Mouse (Mus musculus) myocyte (in vitro differentiated cells): ENCODE data around the gene Fndc11.

ENCODE experiments used
- CEBPB ChIP-seq: IDR thresholded peaks from 2 replicates; pipeline ENCODE4 v1.6.1; 2011; ENCODE audit warnings: mild to moderate bottlenecking, moderate library complexity; ENCODE audit not compliant: poor library complexity, insufficient read depth, severe bottlenecking
- E2F4 ChIP-seq: IDR thresholded peaks from one replicate; pipeline ENCODE4 v1.6.1; 2011; ENCODE audit warnings: mild to moderate bottlenecking, control low read depth, moderate library complexity; ENCODE audit not compliant: insufficient read depth
- MAX ChIP-seq: IDR thresholded peaks from one replicate; pipeline ENCODE4 v1.6.1; 2011; ENCODE audit warnings: low read depth, mild to moderate bottlenecking, control low read depth
- MYOD1 ChIP-seq, 3 experiments: IDR thresholded peaks; one replicate each; pipeline ENCODE4 v1.6.1; 2011; ENCODE audit warnings: control low read depth in 2 of 3, low read depth in 2 of 3, mild to moderate bottlenecking in 2 of 3, moderate library complexity in 1 of 3; ENCODE audit not compliant: insufficient read length in 2 of 3, control insufficient read depth in 1 of 3
- MYOG ChIP-seq, 3 experiments: IDR thresholded peaks; one replicate each; pipeline ENCODE4 v1.6.1; 2011; ENCODE audit warnings: control low read depth in 2 of 3, low read depth in 2 of 3, mild to moderate bottlenecking in 2 of 3; ENCODE audit not compliant: insufficient read length in 2 of 3, control insufficient read depth in 1 of 3, insufficient read depth in 1 of 3
- POLR2A ChIP-seq: IDR thresholded peaks from one replicate; pipeline ENCODE4 v1.6.1; 2011; ENCODE audit warnings: low read depth, mild to moderate bottlenecking, control low read depth, moderate library complexity; ENCODE audit not compliant: insufficient read length
- POLR2AphosphoS2 ChIP-seq: IDR thresholded peaks from one replicate; pipeline ENCODE4 v1.6.1; 2011; ENCODE audit warnings: low read depth, control low read depth; ENCODE audit not compliant: insufficient read length
- REST ChIP-seq: IDR thresholded peaks from one replicate; pipeline ENCODE4 v1.6.1; 2011; ENCODE audit warnings: mild to moderate bottlenecking, control low read depth, moderate library complexity; ENCODE audit not compliant: insufficient read depth, insufficient read length
- SRF ChIP-seq: IDR thresholded peaks from one replicate; pipeline ENCODE4 v1.6.1; 2011; ENCODE audit warnings: low read depth; ENCODE audit not compliant: control insufficient read depth, insufficient read length
- TCF12 ChIP-seq: IDR thresholded peaks from one replicate; pipeline ENCODE4 v1.6.1; 2011; ENCODE audit warnings: mild to moderate bottlenecking, control low read depth; ENCODE audit not compliant: poor library complexity, insufficient read depth, severe bottlenecking
- USF1 ChIP-seq: IDR thresholded peaks from one replicate; pipeline ENCODE4 v1.6.1; 2011; ENCODE audit warnings: low read depth, mild to moderate bottlenecking, control low read depth, moderate library complexity

DNA sequence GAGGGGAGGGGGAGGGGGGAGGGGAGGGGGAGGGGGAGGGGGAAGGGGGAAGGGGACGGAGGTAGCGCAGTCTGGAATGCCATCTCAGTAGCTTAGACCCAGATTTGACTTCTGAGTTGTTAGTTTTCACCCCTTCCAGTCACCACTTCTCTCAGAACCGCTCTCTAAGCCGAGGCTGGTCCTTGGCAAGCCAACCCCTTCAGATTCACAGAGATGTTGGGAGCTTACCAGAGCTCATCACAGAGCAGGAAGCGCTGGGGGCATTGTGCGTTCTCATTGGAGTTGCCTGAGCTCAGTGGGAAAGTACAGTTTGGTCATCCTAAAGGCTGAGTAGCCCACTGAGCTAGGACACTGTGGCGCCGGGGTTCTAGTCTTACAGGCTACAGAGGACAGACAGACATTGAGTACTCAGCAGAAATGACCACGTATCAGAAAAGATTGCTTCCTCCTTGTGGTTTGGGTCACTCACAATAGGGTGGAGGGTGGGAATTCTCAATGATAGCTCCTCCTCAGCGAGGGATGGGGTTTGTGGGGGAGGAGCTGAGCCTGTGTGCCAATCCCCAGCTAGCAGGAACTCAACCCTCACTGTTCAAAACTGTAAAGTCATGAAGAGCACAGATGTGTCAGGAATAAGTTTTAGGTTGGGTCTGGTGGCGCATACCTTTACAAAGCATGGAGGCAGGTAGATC is 24.0 kb downstream of the Fndc11 start:
- TF ChIP-seq POLR2A (no peak), USF1 (no peak), MYOD1 (IDR thresholded peaks at IDR 0.05; ENCODE audit: control insufficient read depth in 1 of 3, insufficient read length in 2 of 3, low read depth in 2 of 3) (no peak), TCF12 (no peak), CEBPB (no peak), SRF (no peak), MYOG (IDR thresholded peaks at IDR 0.05; ENCODE audit: control insufficient read depth in 1 of 3, insufficient read depth in 1 of 3, insufficient read length in 2 of 3, low read depth in 2 of 3) (no peak), REST (no peak), POLR2AphosphoS2 (no peak), MAX (no peak), E2F4 (no peak)
